Mouse (Mus musculus): ENCODE measurements around the gene Slc38a3. TPM values are rescaled to one million over a fixed set of nuclear protein-coding genes. Genes with fewer than 3 reads are reported as not detected.

The Slc38a3 gene
- total RNA-seq, 2 experiments from 2014 or later = 79.5 to 87.1 TPM

DNA sequence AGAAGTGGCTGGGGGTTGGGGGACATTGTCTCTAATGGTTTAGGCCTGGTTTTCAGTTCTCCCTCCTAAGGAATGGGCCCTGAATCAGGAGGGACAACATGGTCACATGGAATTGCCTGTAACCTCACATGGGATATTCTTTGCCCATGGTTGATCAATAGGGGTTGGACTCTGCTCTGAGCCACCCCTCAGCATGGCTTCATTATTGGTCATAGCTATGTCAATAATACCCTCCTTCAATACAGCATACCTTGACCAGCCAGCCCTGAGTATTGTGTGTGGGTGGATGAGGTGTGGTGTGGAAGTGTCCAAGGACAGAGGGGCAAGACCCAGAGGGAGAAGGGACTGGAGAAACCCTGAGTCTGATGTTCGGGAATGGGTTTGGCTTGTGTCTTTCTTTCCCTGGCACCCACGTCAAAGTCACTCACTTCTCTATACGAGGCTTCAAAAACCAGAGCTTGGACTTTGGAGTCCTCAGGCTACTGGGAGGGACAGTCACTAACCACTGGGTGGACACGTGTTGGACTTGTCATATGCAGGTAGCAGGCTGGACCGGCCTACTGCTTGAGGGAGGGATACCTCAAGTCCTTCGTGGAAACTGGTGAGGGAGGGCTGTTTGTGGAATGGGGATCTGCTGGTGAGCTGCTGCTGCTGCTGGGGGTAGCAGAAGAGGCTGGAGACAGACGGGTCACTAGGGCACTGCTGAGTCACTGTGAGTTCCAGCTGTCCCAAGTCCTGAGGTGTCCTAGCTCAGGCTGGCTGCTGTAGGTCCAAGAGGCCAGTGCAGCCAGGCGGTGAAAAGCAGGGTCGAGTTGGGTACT, 5.5 kb upstream of the Slc38a3 start:
- intact Hi-C loops (cut with DNase I) = no loop called here
- DNase-seq (ENCODE audit: low spot score in 2 of 2) = no peak

DNA sequence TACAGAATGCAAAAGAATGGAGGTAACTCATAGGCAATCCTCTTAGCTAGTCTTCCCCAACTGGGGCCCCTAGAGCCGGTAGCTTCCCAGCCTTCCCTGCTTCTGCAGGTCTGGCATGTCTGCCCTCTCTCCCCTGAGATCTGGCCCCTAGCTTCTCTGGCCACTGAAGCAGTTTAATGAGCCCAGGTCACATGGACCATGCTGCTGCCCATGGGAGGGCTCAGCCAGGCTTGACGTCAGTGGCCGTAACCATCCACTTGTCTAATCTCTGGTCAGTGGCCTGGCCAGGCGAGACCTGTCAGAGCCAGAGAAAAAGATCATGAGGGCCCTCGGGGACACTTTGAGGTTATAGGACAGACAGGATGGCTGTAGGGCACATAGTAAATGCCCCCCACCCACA, 929 bp upstream of the Slc38a3 start:
- DNase-seq (ENCODE audit: low spot score in 2 of 2) = no peak
- intact Hi-C loops (cut with DNase I) = no loop called here

DNA sequence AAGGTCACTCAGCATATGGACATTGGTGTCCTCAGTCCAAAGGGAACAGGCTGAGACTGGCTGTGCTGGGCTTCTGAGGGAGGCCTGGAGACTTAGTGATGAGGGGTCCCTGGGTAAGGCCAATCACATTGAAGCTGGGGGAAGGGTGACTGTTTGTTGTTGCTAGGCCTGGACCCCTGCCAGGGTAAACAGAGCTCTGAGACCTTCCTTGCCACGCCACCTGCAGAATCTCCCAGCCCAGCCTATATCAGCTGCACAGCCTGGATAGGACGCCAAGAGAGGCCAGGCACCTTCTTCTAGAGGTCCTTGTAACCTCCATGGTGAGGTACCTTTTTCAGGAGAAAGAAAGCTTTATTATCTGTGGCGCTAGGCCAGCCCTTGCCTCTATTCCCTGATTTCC, 414 bp downstream of the Slc38a3 start:
- DNase-seq (ENCODE audit: low spot score in 2 of 2) = no peak
- intact Hi-C loops (cut with DNase I) = no loop called here

DNA sequence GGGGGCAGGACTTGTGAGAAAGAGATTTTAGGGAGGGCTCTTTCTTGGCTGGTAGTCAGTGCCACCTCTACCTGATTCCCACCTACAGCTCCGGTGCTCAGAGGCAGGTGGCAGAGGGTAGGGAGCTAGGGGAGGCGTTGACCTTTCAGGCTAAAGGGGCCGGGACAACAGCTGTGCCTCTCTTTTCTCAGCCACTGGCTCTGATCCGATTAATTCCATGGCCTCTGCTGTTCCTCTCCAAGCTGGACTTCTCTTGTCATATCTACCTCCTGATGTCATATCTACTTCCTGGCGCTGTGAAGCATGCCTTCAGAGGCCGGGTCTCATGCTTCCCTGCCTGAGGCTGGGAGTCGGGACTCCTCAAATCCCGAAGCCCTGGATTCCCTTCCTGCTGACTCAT, 1.3 kb downstream of the Slc38a3 start:
- no peak for DNase-seq (ENCODE audit: low spot score in 2 of 2)
- intact Hi-C loops (cut with DNase I) = no loop called here

DNA sequence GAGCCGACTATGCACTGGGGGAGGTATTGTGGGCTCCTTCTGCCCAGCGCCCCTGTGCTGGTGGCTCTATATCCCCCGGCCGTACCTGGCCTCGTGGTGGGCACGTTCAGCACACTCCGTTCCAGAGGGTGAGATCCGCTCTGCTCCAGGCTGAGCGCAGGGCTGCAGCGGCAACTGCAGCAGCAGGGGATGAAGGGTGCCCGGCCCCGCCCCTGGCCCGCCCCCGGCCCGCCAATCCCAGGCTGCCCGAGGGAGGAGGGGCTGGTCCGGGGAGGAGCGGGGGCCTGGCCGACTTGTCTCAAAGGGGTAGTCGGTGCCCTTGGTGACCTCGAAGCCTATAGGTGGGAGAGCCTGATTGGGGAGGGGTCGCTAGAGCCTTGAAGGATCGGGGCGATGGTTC, 2.1 kb downstream of the Slc38a3 start:
- peak in 1 of 2 experiments; percentile 52 for DNase-seq (ENCODE audit: low spot score in 2 of 2)
- intact Hi-C loops (cut with DNase I) = no loop called here

DNA sequence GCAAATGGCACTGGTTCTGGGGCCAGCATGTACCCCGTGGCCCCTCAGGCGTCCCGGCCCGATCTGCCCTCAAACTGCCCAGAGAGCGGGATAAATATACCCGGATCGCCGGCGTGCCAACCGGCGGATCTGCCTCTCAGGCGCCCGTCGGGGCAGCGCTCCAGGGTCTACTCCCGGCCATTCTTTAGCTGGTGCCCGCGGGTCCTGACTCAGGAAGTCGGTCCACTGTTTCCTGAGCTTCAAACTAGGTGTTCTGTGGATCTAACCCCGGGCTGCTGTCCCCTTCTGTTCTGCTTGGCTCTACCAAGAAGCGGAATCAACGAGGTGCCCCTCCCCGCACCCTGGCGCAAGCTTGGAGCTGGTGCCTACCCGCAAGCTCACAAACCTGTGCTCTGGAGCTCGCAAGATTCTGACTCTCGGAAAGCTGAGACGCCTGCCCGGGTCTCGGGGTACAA, 2.6 kb downstream of the Slc38a3 start:
- no peak for DNase-seq (ENCODE audit: low spot score in 2 of 2)
- intact Hi-C loops (cut with DNase I) = no loop called here

DNA sequence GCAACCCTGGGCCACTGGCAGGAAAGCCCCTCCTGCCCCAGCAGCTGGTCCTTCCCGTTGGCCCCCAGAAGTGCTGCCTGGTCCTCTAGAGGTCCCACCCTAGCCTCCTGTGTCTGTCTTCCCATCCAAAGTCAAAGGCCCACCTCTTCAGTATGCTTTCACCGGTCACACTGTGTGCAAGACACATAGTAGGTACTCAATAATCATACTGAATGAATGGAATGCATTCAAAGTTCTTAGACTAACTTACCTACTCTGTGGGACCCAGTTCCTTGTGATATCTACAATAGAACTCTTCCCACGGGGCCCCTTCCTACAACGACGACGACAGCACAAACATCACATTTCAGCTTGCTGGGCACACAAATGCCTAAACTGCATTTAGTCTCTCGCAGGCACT, 4.0 kb downstream of the Slc38a3 start:
- no peak for DNase-seq (ENCODE audit: low spot score in 2 of 2)
- intact Hi-C loops (cut with DNase I) = no loop called here

DNA sequence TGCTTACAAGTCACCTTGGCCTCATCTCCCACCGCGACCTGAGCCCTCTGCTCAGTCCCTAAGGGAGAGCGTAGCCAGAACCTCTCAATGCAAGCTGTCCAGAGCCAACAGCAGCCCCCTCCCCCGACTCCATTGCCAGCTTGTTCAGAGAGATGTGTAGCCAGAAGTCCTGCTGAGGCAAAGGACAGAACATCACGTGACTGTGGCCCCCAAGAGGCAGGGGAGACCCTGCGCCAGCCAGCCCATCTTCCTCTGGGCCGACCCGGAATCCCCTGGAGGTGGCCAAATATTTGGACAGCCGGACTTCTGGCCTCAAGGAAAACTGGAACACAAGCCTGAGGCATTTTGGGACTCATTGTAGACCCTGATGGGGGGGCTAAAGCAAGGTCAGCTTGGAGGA, 5.8 kb downstream of the Slc38a3 start:
- DNase-seq (ENCODE audit: low spot score in 2 of 2) = no peak
- intact Hi-C loops (cut with DNase I) = no loop called here

DNA sequence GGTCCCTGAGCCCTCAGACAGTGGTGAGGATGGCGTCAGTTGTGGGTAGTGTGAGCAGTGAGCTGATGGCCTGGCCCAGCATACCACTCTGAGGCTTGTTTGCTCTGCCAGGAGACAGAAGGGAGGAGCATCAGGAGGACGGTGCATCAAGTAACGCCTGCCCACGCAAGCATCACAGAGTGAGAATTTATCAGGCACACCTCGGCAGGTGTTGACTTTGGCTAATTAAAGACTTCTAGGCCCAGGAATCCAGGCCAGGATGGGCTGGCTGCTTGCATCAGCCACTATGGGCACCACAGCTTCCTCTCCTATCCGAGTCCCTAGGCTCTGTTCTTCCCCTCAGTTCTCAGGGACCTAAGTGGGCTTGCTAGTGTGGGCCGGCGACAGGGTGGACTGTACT, 7.0 kb downstream of the Slc38a3 start:
- no peak for DNase-seq (ENCODE audit: low spot score in 2 of 2)
- intact Hi-C loops (cut with DNase I) = no loop called here

DNA sequence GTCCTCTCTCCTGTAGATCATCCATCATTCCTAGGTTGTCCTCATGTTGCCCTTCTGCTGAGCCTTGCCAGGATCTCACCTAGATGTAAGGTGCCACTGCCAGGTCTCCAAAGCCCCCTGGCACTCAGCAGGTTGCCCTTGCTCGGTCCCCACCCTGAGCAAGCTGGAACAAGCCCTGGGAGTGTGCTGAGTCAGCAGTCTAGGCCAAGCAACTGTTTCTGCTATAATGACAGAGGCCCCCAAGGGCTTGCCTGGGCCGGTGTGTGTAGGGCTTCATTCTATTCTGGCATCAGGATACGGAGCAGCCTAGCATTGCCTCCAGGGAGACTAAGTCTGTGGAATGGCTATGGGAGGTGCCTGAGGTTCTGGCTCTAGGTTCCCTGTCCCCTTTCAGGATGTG, 8.6 kb downstream of the Slc38a3 start:
- DNase-seq (ENCODE audit: low spot score in 2 of 2) = no peak
- intact Hi-C loops (cut with DNase I) = no loop called here

DNA sequence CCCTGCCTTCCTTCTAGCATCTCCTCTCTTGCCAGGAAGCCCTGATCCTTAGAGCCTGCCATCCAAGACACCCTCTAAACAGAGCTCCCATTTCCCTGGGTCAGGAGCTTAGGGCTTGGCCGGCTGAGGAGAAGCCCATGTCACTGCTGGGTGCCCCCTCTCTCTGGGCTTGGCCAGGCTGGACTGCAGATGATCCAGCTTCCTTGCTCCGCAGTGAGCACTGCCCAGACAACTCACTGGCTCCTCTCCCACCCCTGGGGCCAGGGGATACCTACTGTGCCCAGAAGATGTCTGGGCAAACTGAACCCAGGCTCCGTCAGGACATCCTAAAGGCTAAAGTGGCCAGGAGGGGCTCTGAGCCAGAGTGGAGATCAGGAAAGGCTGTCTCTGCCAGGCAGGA, 9.4 kb downstream of the Slc38a3 start:
- intact Hi-C loops (cut with DNase I) = no loop called here
- no peak for DNase-seq (ENCODE audit: low spot score in 2 of 2)

DNA sequence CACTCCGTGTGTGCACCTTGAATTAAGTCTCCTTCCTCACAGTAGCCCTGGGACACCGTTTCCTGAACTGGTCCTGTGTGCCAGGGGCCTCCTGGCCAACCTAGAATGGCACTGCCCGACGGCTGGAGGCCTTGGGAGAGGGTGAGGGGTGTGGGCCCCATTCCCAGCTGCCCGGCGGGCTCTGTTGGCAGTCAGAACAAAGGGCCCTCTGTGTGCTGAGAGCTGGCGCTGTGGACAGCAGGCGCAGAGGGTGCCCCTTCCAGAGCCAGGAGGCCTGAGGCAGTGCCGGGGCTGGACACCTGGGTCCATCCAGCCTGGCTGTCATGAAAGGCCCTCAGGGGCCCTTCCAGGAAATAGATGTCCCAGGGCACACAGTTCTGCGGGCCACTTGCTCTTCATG, 9.8 kb downstream of the Slc38a3 start:
- peak; percentile 63 to 73 for DNase-seq (ENCODE audit: low spot score in 2 of 2)
- intact Hi-C loops (cut with DNase I) = no loop called here

DNA sequence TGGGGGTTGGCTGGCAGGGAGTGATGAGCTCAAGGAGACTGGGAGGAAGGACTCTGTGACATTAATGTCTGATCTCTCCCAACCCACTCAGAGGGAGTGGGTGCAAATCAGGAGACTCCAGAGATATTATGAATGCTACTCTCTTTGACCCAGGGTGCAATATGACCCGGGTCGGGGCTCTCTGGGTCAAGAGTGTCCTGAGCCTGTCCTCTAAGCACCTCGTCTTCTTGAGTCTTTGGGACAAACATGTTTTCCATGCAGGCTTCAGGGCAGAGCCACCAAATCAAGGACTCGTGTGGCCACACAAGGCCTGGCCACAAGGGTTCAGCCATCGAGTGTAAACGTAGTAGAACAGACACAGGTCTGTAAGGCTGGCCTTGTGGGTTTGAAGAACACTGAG, 11.2 kb downstream of the Slc38a3 start:
- no peak for DNase-seq (ENCODE audit: low spot score in 2 of 2)
- intact Hi-C loops (cut with DNase I) = no loop called here

DNA sequence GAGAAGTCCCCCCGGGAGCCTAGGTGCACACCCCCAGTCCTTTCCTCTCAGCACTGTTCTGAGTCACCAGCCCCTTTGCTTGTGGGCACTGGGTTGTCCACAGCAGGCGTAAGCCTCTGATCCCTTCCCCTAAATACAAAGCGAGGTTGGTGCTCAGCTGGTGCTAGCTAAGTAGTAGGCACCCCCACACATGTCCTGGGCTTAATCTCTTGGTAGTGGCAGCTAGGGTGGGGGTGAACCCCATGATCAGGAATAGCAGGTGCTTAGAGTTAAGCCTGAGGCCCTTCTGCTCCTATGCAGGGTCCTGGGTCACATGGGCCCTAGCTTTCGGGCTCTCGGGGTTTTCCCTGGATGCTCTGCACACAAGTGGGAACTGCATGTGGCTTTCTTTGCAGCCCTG, 12.2 kb downstream of the Slc38a3 start:
- DNase-seq (ENCODE audit: low spot score in 2 of 2) = no peak
- intact Hi-C loops (cut with DNase I) = no loop called here

DNA sequence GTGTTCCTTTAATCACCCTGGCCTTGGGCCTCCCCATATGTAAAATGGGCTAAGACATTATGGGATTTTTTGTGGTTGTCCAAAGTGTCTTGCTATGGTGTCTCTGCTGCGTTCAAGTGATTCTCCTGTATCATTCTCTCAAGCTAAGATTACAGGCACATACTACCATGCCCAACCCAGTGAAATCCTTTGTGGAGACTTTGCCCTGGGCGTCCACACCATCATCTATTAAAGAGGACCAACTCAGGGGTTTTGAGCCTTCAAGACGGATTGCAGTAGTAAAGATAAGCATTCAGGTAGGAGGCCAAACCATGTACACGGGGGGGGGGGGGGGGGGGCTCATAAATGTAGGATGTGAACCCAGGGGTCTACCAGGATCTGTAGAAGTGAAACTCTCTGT, 14.7 kb downstream of the Slc38a3 start:
- no peak for DNase-seq (ENCODE audit: low spot score in 2 of 2)
- intact Hi-C loops (cut with DNase I) = no loop called here

DNA sequence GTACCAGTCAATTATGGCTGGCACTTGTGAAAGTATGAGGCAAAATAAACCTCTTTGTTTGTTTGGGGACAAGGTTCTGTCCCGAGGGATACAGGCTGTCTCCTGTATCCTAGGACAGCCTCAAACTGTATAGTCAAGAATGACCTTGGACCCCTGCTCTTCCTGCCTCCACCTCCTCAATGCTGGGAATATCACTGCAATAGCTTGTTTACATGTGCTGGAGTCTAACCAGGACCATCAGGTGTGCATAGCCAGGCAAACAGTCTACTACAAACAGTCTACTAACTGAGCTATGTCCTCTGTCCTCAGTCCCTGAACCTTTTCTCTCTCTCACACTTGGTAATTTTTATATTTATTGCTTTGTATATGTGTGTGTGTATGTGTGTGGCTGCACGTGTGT, 15.9 kb downstream of the Slc38a3 start:
- no peak for DNase-seq (ENCODE audit: low spot score in 2 of 2)
- intact Hi-C loops (cut with DNase I) = no loop called here

DNA sequence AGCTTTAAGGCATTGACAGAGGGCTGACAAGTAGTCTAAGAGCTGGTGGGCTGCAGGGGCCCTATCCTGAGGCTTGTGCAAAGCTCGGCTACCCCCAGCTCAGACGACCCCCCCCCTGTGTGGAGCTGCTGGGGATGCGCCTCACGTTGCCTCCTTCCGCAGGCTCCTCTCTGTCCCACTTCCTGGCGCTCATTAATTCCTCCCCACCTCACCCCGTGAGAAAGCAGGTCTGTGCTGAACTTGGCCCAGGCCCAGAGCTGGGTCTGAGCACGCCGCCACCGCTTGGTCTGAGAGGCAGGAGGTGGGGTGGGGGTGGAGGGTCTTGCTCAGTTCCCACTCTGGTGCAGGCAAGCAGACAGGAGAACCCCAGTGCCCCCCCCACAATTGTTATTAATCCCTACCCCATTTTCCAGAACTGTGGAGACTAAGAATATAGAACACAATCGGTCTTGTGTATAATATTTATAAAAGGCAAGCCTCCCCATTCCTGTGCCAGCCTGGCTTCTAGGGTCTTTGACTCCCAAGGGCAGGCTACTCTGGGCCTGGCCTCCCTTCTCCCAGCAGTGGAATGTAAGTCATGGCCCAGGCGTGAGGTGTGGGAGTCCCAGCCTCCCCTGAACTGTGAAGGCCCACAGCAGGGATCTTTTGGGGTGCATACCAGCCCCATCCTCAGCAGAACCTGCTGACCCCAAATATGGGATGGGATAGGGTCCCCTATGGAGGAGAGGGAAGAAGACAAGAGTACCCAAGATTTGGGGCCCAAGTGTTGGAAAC, 18.4 kb downstream of the Slc38a3 start:
- no peak for DNase-seq (ENCODE audit: low spot score in 2 of 2)
- intact Hi-C loops (cut with DNase I) = no loop called here

DNA sequence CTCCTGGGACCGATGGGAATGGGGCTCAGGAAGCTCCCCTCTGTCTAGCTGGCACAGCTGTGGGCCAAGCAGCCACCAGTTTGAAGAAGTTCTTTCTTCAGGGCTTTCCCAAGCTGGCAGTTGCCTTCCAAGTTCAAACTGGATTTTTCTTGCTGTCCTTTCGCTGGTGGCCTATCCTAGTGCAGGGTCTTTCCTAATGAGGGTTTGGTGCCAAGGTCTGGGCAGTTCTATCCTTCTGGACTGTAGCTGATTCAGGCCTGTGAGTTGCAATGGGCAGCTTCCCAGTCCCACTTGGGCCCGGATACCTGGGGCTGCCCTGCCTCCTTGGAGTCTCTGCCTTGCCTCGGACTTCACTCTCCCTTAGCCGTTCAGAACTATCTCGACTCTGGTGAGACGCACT, 19.1 kb downstream of the Slc38a3 start:
- no peak for DNase-seq (ENCODE audit: low spot score in 2 of 2)
- intact Hi-C loops (cut with DNase I) = no loop called here

DNA sequence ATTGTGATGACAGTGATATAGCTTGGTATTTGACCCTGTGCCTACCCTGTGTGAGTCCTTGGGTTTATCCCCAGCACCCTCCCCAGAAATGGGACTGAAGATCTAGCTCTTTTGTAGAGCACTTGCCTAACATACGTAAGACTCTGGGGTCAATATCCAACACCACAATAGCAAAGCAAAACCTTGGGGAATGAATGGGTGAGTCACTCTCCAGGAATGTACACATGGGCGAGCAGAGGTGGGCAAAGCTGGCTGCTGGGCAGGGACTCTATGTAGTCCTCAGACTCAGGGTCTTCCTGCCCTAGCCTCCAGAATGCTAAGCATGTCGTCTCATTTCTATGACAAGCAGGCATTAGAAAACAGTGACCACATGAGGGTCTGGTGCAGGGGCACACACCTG, 20.6 kb downstream of the Slc38a3 start:
- intact Hi-C loops (cut with DNase I) = loop anchor here (5.0 kb wide), 1 partner anchor 84 kb away; no protein-coding TSS in a partner anchor

DNA sequence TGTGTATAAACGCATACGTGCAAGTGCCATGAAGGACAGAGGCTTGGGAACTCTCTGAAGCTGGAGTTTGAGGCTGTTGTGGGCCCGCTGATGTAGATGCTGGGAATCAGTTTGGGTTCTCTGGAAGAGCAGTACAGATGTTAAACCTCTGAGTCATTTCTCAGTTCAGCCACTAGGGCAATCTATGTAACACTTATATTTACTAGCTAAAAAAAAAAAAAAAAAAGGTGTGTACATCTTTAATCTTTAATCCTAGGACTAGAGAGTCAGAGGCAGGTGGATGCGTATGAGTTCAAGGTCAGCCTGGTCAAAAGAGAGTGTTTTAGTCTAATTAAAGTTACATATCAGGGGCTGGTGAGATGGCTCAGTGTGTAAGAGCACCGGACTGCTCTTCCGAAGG, 22.4 kb downstream of the Slc38a3 start:
- no peak for DNase-seq (ENCODE audit: low spot score in 2 of 2)
- intact Hi-C loops (cut with DNase I) = loop anchor here (5.0 kb wide), 1 partner anchor 85 kb away; no protein-coding TSS in a partner anchor

More for the DNA sequence above, 20.6 kb downstream of the Slc38a3 start:
- no peak for DNase-seq (ENCODE audit: low spot score in 2 of 2)

DNA sequence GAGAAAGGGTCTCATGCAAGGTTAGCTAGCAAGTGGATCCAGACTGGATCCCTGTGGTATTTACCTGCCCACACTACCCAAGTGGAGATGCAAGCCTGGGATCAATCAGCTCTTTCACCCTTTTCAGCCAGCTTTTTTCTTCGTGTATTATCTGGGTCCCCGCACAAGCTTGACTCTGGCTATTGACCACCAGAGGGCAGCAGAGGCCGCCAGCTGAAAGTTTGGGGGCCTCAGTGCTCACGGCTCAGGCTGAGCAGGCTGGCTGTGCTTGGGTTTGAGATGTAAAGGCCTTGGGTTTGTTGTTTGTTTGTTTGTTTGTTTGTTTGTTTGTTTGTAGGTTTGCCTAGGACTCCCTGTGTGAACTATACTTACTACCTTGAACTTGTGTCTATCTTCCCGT, 23.8 kb downstream of the Slc38a3 start:
- peak in 1 of 2 experiments; percentile 85 for DNase-seq (ENCODE audit: low spot score in 2 of 2)
- intact Hi-C loops (cut with DNase I) = loop anchor here (1.0 to 5.0 kb wide), 3 partner anchors 19 to 87 kb away; no protein-coding TSS in a partner anchor
